Mouse (Mus musculus) embryonic facial prominence, embryonic 11.5 days (tissue): ENCODE measurements around the gene Grwd1. TPM values are rescaled to one million over a fixed set of nuclear protein-coding genes. Genes with fewer than 3 reads are reported as not detected.

Experiments used
- ATAC-seq: fragments of 200-750 bp; cut with Nextera tagmentation; replicated peaks from 2 replicates; pipeline ENCODE4 v1.8.0; 2017; ENCODE audit warnings: low read depth; ENCODE audit not compliant: insufficient number of reproducible peaks, low FRiP score, low TSS enrichment
- DNase-seq: peaks from one replicate; pipeline ENCODE4 v3.0.0-alpha.2; 2015; ENCODE audit warnings: low spot score
- H3K27ac ChIP-seq: fragments of 300-500 bp; sonication (generic); replicated peaks from 2 replicates; pipeline ENCODE4 v1.5.1; 2014; ENCODE audit warnings: mild to moderate bottlenecking, low read depth, low read length, control low read depth
- H3K27me3 ChIP-seq: fragments of 300-500 bp; sonication (generic); 2 replicates; pipeline ENCODE4 v1.6.1; 2014; ENCODE audit warnings: mild to moderate bottlenecking, low read length, moderate library complexity, mixed read lengths; ENCODE audit not compliant: control insufficient read depth, insufficient read depth
- H3K36me3 ChIP-seq: fragments of 300-500 bp; sonication (generic); replicated peaks from 2 replicates; pipeline ENCODE4 v1.6.1; 2014; ENCODE audit warnings: low read depth, mild to moderate bottlenecking, low read length, moderate library complexity, mixed read lengths; ENCODE audit not compliant: control insufficient read depth, insufficient read depth
- H3K4me1 ChIP-seq: fragments of 300-500 bp; sonication (generic); 2 replicates; pipeline ENCODE4 v1.6.1; 2014; ENCODE audit warnings: low read length, mixed read lengths; ENCODE audit not compliant: control insufficient read depth, insufficient read depth
- H3K4me2 ChIP-seq: fragments of 300-500 bp; sonication (generic); 2 replicates; pipeline ENCODE4 v1.6.1; 2014; ENCODE audit warnings: low read depth, mild to moderate bottlenecking, control low read depth, low read length, moderate library complexity
- H3K4me3 ChIP-seq: fragments of 300-500 bp; sonication (generic); 2 replicates; pipeline ENCODE4 v1.5.1; 2014; ENCODE audit warnings: low read depth, low read length, control low read depth
- H3K9ac ChIP-seq: fragments of 300-500 bp; sonication (generic); replicated peaks from 2 replicates; pipeline ENCODE4 v1.6.1; 2014; ENCODE audit warnings: mild to moderate bottlenecking, control low read depth, low read length
- H3K9me3 ChIP-seq: fragments of 300-500 bp; sonication (generic); replicated peaks from 2 replicates; pipeline ENCODE4 v1.6.1; 2016; ENCODE audit warnings: mild to moderate bottlenecking, low read length, inconsistent platforms, mixed read lengths; ENCODE audit not compliant: control insufficient read depth
- WGBS: fragments of 180-500 bp; shearing (Covaris S2); extraction: QIAGEN DNeasy Blood & Tissue Kit; methylation state at CpG from one replicate; pipeline ENCODE4 v1.1.7; 2014; 5-methylcytosine and 5-hydroxymethylcytosine counted together
- polyA plus RNA-seq: library from polyadenylated mRNA; unstranded; fragments of >200 nt; fragmentation: Nextera tagmentation; extraction: Ambion mirVana; gene quantifications from 2 replicates; pipeline ENCODE4 v1.2.1, GENCODE M21; 2014

Gene Grwd1
- polyA plus RNA-seq, 1 experiment from 2014 or later: 78.6 TPM

GRCm38 (mm10) chr7:45801348-45801747, 29.4 kb downstream of the Grwd1 start:
- H3K4me1 ChIP-seq: peaks cover 12% of the 10 kb centered on the region
- H3K4me3 ChIP-seq: no peak overlapping the region
- no peaks in the 10 kb centered on the region for H3K9me3 ChIP-seq
- no peaks in the 10 kb centered on the region for H3K36me3 ChIP-seq
- peak overlapping the region; percentile 4; the same call in 1 of the 2 replicates for H3K4me2 ChIP-seq
- no peak overlapping the region for H3K9ac ChIP-seq
- DNase-seq: peak; percentile 94
- no peak for ATAC-seq
- H3K27ac ChIP-seq: no peak overlapping the region
- peaks cover 11% of the 10 kb centered on the region for H3K27me3 ChIP-seq
- 5% methylated on average over 12 of the region's 12 CpGs for WGBS

GRCm38 (mm10) chr7:45800546-45801204, 30.1 kb downstream of the Grwd1 start:
- peak; percentile 53 for DNase-seq
- no peak overlapping the region; the same call in 1 of the 2 replicates for H3K9ac ChIP-seq
- H3K4me3 ChIP-seq: no peak overlapping the region
- H3K4me1 ChIP-seq: peaks cover 12% of the 10 kb centered on the region
- 12% methylated on average over 23 of the region's 25 CpGs for WGBS
- H3K4me2 ChIP-seq: peak overlapping the region; percentile 4; the same call in 1 of the 2 replicates
- H3K36me3 ChIP-seq: no peaks in the 10 kb centered on the region
- H3K9me3 ChIP-seq: no peaks in the 10 kb centered on the region
- no peak overlapping the region for H3K27ac ChIP-seq
- ATAC-seq: no peak
- H3K27me3 ChIP-seq: peaks cover 11% of the 10 kb centered on the region

GRCm38 (mm10) chr7:45800001-45800400, 30.7 kb downstream of the Grwd1 start:
- H3K36me3 ChIP-seq: no peaks in the 10 kb centered on the region; the same call in 1 of the 2 replicates
- DNase-seq: no peak
- no peak overlapping the region for H3K9ac ChIP-seq
- no peaks in the 10 kb centered on the region for H3K9me3 ChIP-seq
- H3K27ac ChIP-seq: no peak overlapping the region
- H3K4me2 ChIP-seq: no peak overlapping the region
- WGBS: 35% methylated on average over 7 of the region's 7 CpGs
- peaks cover 11% of the 10 kb centered on the region for H3K27me3 ChIP-seq
- no peak for ATAC-seq
- no peak overlapping the region for H3K4me3 ChIP-seq
- peaks cover 12% of the 10 kb centered on the region for H3K4me1 ChIP-seq

GRCm38 (mm10) chr7:45798931-45799330, 31.8 kb downstream of the Grwd1 start:
- Histone ChIP-seq H3K27ac (no peak overlapping the region), H3K4me2 (no peak overlapping the region), H3K36me3 (no peaks in the 10 kb centered on the region; the same call in 1 of the 2 replicates), H3K9ac (no peak overlapping the region), H3K9me3 (no peaks in the 10 kb centered on the region), H3K4me3 (no peak overlapping the region), H3K4me1 (peaks cover 12% of the 10 kb centered on the region), H3K27me3 (peaks cover 11% of the 10 kb centered on the region)
- 40% methylated on average over 7 of the region's 7 CpGs for WGBS
- ATAC-seq (no peak), DNase-seq (no peak)

GRCm38 (mm10) chr7:45798511-45798836, 32.3 kb downstream of the Grwd1 start:
- WGBS: 2% methylated on average over 19 of the region's 19 CpGs
- Histone ChIP-seq H3K36me3 (no peaks in the 10 kb centered on the region; the same call in 1 of the 2 replicates), H3K9ac (peak overlapping the region; percentile 57), H3K9me3 (no peaks in the 10 kb centered on the region), H3K4me3 (peak overlapping the region; percentile 42), H3K27ac (no peak overlapping the region), H3K4me1 (peaks cover 12% of the 10 kb centered on the region), H3K27me3 (peaks cover 11% of the 10 kb centered on the region), H3K4me2 (peak overlapping the region; percentile 90)
- DNase-seq (no peak), ATAC-seq (no peak)

GRCm38 (mm10) chr7:45797661-45798510, 32.9 kb downstream of the Grwd1 start:
- Histone ChIP-seq H3K4me2 (peak overlapping the region; percentile 90), H3K4me3 (peak overlapping the region; percentile 42), H3K36me3 (no peaks in the 10 kb centered on the region; the same call in 1 of the 2 replicates), H3K9me3 (no peaks in the 10 kb centered on the region), H3K4me1 (peaks cover 12% of the 10 kb centered on the region), H3K9ac (peak overlapping the region; percentile 57), H3K27me3 (peaks cover 11% of the 10 kb centered on the region), H3K27ac (no peak overlapping the region)
- ATAC-seq (no peak), DNase-seq (no peak)
- WGBS: under 1% methylated on average over 57 of the region's 60 CpGs

- 42% methylated on average over 6 of the region's 6 CpGs for WGBS
- no peak overlapping the region for H3K9ac ChIP-seq
- ATAC-seq (no peak), DNase-seq (no peak)
- peaks cover 7% of the 10 kb centered on the region for H3K36me3 ChIP-seq
- H3K27ac ChIP-seq: no peak overlapping the region
- no peaks in the 10 kb centered on the region for H3K9me3 ChIP-seq
- H3K4me1 ChIP-seq: peaks cover 12% of the 10 kb centered on the region
- H3K4me2 ChIP-seq: no peak overlapping the region
- no peak overlapping the region for H3K4me3 ChIP-seq
- peaks cover 11% of the 10 kb centered on the region for H3K27me3 ChIP-seq
These were observed 33.8 kb downstream of the Grwd1 start for GRCm38 (mm10) chr7:45796950-45797349.

- H3K9ac ChIP-seq: no peak overlapping the region
- peaks cover 13% of the 10 kb centered on the region for H3K36me3 ChIP-seq
- ATAC-seq (no peak), DNase-seq (no peak)
- H3K4me3 ChIP-seq: no peak overlapping the region
- H3K9me3 ChIP-seq: no peaks in the 10 kb centered on the region
- H3K4me2 ChIP-seq: no peak overlapping the region
- H3K27ac ChIP-seq: no peak overlapping the region
- 93% methylated on average over 28 of the region's 29 CpGs for whole genome bisulfite sequencing
- H3K4me1 ChIP-seq: peaks cover 12% of the 10 kb centered on the region
- peaks cover 11% of the 10 kb centered on the region for H3K27me3 ChIP-seq
These were observed 35.8 kb downstream of the Grwd1 start for GRCm38 (mm10) chr7:45794971-45795370.
